Mouse (Mus musculus) urinary bladder, adult 18-20 months (tissue): Measurements from ENCODE around the gene Reep6.
"Not testable (repeated sequence)": the region's sequence is repeated elsewhere in the genome, so short reads cannot be mapped to it uniquely, and the experiment has no call there.

Source experiments
- DNase-seq, 2 experiments: peaks; one replicate each; pipeline ENCODE4 v3.0.0; 2022; ENCODE audit warnings: low spot score in 2 of 2, mixed read lengths in 2 of 2

Gene Reep6

GRCm38 (mm10) chr10:80330084-80330483, 331 bp downstream of the Reep6 start:
- DNase-seq, result no peak

GRCm38 (mm10) chr10:80330888-80331287, 1.1 kb downstream of the Reep6 start:
- peak in 1 of 2 experiments; percentile 30 for DNase-seq

DNA sequence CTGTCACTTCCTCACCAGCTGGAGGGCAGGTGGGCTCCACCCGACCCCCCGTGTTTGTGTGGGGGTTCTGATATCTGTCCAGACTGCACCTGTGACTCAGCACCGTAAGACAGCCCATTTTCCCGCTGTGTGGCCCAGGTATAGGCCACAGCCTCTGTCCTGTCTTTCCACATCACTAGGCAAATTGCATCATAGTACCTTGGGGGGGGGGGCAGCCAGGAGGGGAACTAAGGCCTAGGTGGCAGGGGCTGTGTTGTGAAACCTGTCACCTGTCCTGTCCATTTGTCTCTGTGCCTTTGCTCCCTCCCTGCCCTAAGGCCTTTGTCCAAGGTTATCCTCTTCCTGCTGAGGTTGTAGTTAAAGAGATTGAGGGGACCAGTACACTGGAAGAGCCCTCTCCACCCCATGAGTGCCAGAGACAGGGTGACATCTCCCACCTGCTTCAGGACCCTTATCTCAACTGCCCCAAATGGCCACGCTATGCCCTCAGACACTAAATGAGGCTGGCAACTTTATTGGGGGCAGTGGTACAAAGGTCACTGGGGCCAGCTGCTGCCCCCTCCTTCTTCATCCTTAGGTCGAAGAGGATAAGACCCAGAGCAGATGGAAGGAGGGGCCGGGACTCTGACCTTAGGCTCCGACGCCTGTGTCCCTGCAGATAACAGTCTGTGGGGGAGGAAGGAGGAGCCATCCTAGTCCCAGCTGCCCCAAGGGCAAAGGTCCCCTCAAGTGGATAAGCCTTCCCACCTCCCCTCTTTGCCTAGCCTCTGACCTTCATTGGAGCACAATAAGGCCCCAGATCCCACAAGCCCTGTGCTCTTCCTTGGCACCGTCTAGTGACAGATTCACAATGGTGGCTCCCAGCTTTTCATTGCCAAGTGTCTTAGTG, 2.1 kb downstream of the Reep6 start:
- DNase-seq, result no peak

DNA sequence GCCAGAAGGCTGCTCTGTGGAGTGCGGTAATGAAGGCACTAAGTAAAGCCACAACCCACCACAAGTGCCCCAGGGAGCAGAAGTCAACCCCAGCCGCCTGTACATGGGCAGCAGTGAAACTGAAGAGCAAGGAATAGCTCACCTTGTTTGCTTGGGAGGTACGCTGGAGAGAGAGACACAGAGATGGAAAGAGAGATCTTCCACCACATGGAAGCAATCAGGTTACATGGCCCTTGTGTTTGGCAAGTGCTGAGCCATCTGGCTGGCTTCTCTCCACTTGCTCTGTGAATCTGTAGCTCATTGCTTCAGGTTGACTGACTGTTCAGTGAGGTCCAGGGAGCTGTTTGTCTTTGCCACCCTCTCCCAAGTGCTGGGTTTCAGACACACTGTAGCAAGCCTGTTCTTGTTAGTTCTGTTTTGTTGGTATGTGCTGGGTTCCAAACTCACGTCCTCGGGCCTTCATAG, 2.8 kb downstream of the Reep6 start:
- no peak for DNase-seq

- no peak for DNase-seq
These were observed 6.5 kb downstream of the Reep6 start for GRCm38 (mm10) chr10:80336263-80336662.

GRCm38 (mm10) chr10:80339941-80340750, 10.4 kb downstream of the Reep6 start:
- peak; percentile 68 to 85 for DNase-seq

DNA sequence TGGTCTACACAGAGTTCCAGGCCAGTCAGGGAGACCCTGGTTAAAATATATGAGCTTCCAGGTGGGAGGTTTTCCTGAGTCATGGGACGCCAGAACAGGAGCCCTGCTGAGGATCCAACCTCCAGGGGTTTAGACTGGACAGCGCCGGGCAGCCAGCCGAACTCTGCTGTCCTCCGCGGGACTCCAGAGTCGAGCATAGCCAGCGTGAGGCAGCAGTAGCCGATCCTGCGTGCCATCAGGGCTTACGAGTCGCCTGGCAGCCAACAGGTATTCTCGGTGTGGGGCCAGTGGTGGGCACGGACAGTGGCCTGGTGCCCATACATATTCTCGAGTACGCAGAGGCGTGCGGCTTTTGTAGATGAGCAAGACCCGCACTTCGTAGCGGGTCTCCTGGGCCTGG, 11.3 kb downstream of the Reep6 start:
- DNase-seq, result no peak

- DNase-seq, result no peak
These were observed 11.9 kb downstream of the Reep6 start for GRCm38 (mm10) chr10:80341491-80342304.

- no peak for DNase-seq
These were observed 12.6 kb downstream of the Reep6 start for GRCm38 (mm10) chr10:80342305-80342748.

DNA sequence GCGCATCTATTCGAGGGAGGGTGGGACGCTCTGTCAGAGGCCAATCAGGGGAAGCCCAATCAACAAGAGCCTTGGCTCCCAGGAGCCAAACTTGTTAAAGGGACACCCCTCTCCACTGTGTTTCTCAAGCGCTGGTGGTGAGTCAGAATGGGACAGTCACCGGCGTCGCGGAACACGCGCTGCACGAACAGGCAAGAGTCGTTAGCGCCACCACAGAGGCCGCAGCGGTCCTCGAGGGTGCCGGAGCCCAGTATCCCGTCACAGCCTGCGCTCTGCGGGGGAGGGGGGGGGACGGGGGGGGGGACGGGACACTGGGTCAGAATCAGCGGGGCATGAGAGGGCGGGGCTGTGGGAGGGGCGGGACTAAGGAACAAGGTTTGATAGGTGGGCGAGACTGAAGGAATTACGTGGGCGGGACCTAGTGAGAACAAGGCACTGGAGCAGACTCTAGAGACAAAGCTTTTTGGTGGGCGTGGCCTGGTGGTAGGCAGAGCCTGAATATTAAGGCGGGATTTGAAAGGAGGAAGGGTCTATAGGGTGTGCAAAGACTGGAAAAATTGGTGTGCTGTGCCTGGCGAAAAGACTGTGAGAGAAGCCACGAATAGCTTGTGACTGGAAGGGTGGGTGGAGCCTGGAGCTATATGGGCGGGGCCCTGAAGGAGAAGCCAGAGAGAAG, 13.1 kb downstream of the Reep6 start:
- peak in 1 of 2 experiments; percentile 44 for DNase-seq

DNA sequence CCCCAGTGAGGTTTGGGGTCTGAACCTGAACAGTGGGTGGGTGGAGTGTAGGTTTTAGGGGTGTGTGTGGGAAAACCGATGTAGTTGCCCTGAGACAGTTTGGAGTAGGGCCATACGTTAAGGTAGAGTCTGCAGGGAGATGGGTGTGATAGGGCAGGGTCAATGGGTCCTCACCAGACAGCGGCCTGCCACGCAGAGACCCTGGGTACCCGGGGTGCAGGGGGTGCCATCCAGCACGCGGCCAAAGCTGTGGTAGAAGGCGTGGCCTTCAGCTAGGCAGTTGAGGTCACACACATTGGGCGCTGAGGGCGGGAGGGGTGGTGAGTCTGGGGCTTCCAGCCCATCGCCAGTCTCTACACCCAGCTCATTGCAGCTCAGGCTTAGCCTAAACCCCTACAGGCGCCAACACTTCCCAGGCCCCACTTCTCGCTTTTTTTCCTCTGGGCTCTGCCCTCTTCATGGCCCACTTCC, 13.7 kb downstream of the Reep6 start:
- no peak for DNase-seq

- DNase-seq, result peak in 1 of 2 experiments; percentile 43
These were observed 14.4 kb downstream of the Reep6 start for GRCm38 (mm10) chr10:80344131-80344661.

GRCm38 (mm10) chr10:80345122-80345521, 15.4 kb downstream of the Reep6 start:
- DNase-seq, result peak in 1 of 2 experiments; percentile 68

GRCm38 (mm10) chr10:80345929-80346328, 16.2 kb downstream of the Reep6 start:
- DNase-seq, result not testable (repeated sequence)

DNA sequence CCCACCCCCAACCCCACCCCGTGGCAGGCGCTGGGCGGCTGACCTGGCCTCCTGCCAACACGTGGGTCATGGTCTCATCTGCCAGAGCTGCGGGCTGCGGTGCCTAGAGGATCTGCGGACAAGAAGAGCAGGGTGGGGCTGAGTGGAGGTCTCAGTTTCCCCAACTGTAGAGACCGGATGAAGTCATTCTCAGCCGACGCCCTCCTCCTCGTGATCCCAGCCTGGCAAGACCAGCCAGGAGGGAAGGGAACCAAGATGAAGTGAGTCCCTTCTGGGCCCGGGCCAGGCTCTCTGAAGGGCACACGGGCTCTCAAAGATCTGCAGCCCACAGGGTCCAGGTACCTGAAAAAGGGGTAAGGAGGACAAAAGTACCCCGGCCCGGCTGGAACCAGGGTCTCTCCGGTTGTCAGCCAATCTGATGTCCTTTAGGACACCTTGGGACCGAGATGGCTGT, 17.8 kb downstream of the Reep6 start:
- no peak for DNase-seq

DNA sequence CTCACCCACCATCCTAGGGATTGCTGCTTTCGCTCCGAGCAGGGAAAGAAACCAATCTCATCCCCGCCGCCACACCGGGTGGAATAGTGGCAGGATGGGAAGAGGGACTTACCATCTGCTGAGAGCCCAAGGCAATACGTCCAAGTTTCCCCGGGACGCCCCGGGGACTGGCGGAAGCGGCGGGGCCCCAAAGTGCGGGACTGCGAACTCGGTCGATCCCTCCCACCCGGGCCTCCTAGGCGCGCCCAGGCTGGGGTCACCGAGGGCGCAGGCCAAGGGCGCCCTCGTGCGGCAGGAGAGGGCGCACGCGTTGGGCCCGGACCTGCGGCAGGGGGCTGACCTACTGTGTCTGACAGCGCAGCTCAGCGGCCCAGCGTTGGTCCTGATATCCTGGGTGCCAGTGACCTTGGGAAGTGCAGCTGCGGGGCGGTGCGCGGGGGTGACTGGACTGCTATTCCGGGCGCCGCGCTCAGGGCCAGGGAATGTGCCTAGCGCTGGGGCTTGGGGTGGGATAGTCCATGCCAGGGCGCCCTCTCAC, 18.6 kb downstream of the Reep6 start, which contains the start of gene Adamtsl5:
Adamtsl5 (minus strand) TSS at position 169 of the 538 bp plus-strand sequence.
- DNase-seq, result peak in 1 of 2 experiments; percentile 56

DNA sequence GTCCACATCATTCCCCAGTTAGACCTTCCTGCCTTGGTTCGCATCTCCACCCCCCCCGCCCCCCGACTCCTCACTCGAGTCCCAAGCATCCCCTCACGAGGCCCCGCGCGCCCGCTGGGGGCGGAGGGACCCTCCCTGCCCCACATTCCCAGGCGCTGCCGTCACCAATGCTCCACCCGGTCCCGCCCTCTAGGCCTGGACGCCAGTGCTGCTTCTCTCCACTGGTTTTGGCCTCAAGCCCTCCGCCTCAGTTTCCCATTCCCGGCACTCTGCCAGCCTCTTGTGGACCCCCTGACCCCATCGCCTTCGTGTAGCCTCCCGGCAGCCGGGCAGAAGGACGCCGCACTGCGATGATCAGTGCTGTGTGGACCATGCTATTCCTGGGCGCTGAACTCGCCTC, 19.2 kb downstream of the Reep6 start:
- DNase-seq, result no peak

DNA sequence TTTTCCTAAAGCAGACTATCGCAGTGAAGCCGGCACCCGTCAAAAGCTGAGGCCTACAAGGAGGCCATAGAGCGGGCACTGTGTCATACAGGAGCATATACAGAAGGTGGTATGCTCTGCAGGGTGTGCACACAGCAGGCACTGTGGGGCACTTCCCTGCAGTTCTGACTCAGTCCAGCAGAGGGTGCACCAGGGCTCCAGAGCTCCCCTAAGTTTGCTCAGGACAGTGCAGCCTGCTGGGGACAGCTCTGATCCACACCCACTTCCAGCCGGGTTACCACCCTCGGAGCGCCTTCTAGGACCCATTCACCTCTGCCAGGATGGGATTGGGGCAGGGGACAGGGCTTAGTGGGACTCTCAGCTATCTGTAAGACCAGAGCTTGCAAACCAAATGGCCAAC, 20.5 kb downstream of the Reep6 start:
- peak; percentile 69 to 93 for DNase-seq

- DNase-seq, result no peak
These were observed 22.1 kb downstream of the Reep6 start for GRCm38 (mm10) chr10:80351896-80352295.

GRCm38 (mm10) chr10:80352727-80353126, 23.0 kb downstream of the Reep6 start:
- no peak for DNase-seq
